Mouse (Mus musculus) cerebellum, adult 11 months (tissue): ENCODE data around the gene Psg16.

Experiments
- DNase-seq: peaks from one replicate; pipeline ENCODE4 v3.0.0; 2022

Psg16 gene

DNA sequence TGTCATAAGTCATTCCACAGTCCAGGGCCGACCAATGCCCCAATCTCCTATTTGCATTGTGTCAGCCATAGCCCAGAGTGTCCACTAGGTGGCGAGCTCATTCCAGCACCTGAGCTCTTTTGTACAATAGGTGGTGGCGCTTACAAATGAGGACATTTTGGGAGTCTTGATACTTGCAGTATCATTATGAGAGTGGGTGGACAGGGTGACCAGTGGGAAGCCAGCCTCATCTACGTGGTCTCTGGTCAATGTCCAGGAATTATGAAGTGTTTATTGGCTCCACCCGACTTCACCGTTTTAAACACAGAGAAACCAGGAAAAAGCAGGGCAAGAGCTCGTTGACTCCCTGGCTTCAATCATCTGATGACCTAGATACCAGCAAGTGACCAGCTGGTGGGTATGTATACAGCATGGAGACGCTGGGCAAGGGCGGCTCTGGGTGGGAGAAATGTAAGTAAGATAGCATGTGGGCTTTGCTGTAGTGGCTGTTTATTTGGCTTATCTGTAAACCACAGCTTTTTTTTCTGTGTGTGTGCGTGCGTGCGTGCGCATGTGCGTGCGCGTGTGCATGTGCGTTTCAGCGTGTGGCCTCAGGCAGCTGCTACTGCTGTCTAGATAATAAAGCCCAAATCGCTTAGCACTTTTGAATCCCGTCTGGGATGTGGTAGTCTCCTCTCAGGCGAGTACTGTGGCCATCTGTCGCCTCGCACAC lies at the start of gene Psg16:
Gene Psg16 (plus strand): TSS at position 137 of the 712 bp plus-strand sequence.
- peak; percentile 88 for DNase-seq

- peak; percentile 31 for DNase-seq
Observed at GRCm38 (mm10) chr7:17024141-17024540, 49.7 kb upstream of the Psg16 start.

GRCm38 (mm10) chr7:17024814-17025504 lies 48.9 kb upstream of the Psg16 start:
- DNase-seq, result peak; percentile 45

GRCm38 (mm10) chr7:17025505-17025894 lies 48.3 kb upstream of the Psg16 start:
- no peak for DNase-seq

DNA sequence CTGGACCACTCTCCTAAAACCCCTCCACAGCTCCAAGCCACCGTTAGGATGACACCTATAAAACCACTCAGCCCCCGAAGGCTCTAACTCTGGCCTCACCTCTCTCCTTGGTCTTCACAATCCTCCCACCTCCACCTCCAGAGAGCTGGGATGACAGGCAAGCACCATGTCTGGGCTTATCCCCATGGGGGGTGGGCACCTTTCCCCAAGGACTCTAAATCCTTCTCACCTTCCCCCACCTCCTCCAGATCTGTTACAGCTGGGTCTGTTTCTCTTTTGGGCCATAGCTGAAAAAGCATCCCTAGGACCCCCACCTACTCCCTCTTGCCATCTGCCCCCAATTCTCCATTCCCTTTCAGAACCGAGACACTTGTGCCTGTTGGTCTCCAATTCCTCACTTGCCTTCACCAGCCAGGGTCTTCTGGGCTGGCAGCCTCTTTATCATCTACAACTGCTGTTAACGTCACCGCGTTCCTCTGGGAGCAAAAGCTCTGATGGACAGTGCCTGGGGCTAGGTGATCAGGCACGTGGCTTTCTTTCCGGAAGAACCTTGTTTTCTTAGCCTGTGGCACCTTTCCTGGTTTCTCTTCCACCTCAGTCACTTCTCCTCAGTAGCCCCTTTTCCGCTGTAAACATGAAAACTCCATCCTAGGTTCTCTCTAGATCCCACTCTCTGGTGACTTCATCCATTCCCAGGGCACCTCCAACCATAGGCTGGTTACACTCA lies 47.8 kb upstream of the Psg16 start:
- DNase-seq, result no peak

DNA sequence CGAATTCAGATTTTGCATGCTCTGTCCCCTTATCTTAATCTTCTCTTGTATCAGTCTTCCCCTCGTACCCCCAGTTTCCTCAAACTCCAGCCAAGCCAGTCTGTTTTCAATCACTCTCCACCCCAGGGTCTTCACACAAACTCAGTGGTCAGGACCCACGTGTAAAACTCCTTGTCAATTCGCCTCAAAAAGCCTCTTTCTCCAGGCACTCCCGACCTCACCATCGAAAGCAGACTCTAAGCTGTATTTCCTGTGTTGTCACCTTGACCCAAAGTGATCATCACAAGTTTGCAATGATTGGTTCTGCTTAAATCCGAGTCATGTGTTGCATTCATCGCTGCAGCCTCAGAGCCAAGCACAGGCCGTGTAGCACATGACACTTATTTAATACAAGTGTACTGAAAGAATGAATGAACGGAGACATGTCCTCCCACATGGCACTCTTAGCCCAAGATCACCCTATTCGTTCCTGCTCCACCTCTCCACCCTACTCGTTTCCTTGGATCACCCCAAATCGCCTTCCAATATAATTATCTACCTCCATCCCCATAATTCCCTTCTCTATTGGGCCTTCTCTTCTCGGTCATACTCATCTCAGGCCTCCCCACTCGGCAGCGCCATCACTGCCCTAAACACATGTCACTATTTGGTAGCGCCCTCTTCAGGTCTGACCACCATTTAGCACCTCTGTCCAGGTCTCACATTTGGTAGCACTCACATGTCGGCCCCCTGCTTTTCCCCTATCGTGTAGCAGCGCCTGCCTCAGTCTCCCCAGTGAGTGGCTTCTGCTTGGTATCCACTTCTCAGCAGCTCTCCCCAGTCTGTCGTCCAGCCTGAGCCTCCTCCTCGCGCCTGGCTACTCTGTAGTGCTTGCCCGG lies 46.9 kb upstream of the Psg16 start:
- peak; percentile 68 for DNase-seq

GRCm38 (mm10) chr7:17027588-17028343 lies 46.1 kb upstream of the Psg16 start, which contains the start of gene Ppp5c:
TSS of gene Ppp5c (minus strand) at chr7:17027924.
- DNase-seq, result peak; percentile 87

GRCm38 (mm10) chr7:17028923-17029322 lies 44.9 kb upstream of the Psg16 start:
- no peak for DNase-seq

DNA sequence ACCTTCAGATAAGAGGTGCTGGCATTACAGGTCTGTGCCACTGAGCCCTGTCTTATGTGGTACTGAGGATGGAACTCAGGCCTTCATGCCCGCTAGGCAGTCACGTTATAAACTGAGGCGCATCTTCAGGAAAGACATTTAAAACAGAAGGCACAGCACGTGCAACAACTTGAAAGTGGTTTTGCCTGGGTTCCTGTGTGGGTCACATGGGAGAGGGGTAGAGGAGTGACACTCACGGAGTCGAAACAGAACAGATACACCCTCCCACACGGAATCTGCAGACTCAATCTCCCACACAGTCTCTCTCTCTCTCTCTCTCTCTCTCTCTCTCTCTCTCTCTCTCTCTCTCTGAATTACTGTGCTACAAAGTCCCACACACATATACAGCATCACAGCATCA lies 43.6 kb upstream of the Psg16 start:
- DNase-seq, result no peak

GRCm38 (mm10) chr7:17038018-17038695 lies 35.7 kb upstream of the Psg16 start:
- no peak for DNase-seq

GRCm38 (mm10) chr7:17039373-17039772 lies 34.5 kb upstream of the Psg16 start:
- no peak for DNase-seq

DNA sequence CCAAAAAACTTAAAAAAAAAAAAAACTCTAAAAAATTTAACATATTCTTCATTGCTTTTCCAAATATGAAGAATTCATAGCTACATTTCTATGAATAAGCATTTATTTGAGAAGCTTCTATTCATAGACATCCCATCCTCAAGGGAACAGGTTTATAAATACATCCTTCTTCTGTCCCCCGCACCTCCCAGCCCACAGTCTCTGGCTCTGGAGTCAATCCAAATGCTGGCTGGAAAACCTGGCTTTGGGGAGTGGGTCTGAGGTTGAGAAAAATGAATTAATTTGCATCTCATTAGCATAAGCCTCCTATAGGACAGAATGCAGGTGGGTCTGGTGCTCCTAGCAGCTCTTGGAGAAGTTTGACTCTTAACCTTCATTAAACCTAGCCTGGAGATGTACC lies 28.1 kb upstream of the Psg16 start:
- DNase-seq, result no peak

DNA sequence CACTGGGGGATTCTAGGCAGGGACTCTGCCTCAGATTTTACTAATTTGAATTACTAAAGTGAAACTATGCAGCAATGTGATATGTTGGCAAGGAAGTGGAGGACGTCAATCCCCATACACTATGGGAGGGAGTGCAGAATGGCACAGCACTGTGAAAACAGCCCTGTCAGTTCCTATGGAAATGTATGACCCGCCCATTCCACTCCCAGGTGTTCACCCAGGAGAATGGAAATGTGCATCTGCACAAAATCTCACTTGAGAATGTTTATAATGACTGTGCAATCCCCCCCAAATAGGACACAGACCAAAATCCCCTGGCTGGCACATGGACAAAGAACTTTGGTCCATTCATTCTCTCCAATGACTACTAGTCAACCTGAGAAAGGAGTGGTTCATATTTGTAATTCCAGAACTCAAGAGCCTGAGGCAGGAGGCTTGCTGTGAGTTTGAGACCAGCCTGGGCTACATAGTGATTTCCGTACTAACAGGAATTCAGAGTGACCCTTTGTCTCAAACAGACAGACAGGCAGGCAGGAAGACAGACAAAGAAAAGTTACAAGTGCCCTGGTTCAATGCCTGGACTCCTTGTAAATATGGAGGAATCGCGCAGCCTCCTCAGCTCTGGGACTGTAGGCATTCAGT lies 26.7 kb upstream of the Psg16 start:
- no peak for DNase-seq

GRCm38 (mm10) chr7:17048431-17049190 lies 25.2 kb upstream of the Psg16 start:
- DNase-seq, result no peak

DNA sequence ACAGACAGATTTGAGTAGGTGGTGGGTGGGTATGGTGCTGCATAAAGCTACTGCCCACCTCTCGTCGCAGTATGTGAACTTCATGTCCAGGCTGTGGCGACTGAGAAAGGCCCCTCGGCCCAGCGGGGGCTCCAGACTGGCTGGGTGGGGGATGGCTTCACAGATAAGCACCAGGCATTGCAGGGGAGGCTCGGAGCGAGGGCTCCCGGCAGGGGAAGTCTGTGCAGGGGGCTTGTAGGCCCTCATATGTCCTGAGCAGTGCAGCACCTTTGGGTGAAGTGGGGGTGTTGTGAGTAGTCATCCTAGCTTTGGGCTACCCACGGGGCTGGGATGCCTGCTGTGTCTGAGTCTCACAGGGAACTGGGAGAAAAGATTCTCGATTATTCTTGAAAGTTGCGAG lies 23.3 kb upstream of the Psg16 start:
- DNase-seq, result no peak

- DNase-seq, result peak; percentile 71
Observed at GRCm38 (mm10) chr7:17050933-17051594, 22.8 kb upstream of the Psg16 start.

DNA sequence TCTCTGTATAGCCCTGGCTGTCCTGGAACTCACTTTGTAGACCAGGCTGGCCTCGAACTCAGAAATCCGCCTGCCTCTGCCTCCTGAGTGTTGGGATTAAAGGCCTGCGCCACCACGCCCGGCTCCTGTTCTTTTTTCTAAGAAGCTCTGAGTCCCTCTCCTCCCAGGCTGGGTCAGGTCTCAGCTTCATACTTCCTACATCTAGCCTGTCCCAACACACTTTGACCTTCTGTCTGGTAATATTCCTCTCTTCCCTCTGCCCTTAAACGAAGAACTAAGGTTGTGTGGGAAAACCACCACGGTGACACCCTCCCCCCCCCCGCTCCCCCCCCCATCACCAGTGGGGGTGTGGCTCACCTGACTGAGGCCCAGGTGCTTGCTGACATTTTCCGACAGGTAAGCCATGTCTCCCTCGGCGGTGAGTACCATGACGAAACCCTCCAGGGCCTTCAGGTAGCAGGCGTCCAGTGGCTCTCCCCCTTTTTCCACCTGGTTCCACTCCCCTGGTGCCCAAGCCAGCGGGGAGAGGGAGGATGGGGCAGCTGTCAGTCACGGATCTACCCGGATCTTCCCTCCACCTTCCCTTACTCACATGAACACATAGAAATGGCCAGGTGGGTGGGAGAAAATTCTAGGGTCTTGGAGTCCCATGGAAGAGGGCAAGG lies 19.4 kb upstream of the Psg16 start:
- no peak for DNase-seq

DNA sequence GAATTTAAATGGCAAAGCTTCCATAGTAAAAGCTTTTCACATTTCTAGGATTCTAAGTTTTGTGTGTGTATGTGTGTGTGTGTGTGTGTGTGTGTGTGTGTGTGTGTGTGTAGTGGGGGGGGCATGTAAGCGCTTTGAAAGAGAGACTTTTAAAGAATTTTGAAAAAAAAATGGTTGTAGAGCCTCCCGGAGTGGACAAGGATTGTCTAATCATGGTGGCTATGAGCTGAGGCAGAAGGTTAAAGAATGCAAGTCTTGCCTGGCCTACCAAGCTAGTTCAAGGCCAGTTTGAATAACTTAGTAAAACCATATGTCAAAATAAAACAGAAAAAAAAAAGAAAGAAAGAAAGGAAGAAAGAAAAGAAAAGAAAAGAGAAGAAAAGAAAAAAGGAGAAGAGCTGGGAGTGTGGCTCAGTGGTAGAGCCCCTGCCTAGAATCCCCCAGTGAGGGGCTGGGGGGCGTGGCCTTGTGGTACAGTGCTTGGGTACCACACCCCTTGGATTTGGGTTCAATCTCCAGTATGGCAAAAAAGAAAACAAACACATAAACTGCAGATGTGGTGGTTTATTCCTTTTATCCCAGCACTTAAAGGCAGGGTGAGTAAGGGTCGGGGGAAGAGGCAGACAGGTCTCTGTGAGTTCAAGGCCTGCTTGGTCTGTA lies 18.4 kb upstream of the Psg16 start:
- no peak for DNase-seq
